Mouse (Mus musculus): ENCODE data around the gene Zscan26.
"Not testable (repeated sequence)": the region's sequence is repeated elsewhere in the genome, so short reads cannot be mapped to it uniquely, and the experiment has no call there.

Zscan26 gene

GRCm38 (mm10) chr13:21427631-21428030, 25.9 kb downstream of the Zscan26 start:
- DNase-seq (ENCODE audit: low read depth, low spot score), result no peak

GRCm38 (mm10) chr13:21423301-21423700, 30.2 kb downstream of the Zscan26 start:
- no peak for DNase-seq (ENCODE audit: low read depth, low spot score)

DNA sequence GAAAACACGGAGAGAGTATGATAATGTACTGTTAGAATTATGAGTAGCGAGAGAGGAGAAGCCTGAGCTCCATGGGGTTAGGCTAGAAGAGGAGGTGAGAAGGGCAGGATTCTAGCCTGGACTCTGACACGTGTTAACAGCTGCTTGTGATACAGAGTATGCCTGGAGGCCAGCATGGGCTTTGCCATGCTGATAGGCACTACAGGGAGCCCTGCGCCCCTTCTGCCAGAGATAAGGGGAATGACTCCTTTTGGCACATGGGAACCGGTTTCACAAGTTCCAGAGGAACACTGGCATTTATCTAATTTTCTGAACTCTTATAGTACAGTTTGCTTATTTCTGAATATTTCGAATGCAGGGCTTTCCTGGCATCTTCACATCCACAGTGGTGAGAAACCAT, 34.7 kb downstream of the Zscan26 start:
- DNase-seq (ENCODE audit: low read depth, low spot score), result no peak

- DNase-seq (ENCODE audit: low read depth, low spot score), result no peak
These were observed 36.1 kb downstream of the Zscan26 start for GRCm38 (mm10) chr13:21417298-21418010.

GRCm38 (mm10) chr13:21415750-21416149, 37.8 kb downstream of the Zscan26 start:
- no peak for DNase-seq (ENCODE audit: low read depth, low spot score)

DNA sequence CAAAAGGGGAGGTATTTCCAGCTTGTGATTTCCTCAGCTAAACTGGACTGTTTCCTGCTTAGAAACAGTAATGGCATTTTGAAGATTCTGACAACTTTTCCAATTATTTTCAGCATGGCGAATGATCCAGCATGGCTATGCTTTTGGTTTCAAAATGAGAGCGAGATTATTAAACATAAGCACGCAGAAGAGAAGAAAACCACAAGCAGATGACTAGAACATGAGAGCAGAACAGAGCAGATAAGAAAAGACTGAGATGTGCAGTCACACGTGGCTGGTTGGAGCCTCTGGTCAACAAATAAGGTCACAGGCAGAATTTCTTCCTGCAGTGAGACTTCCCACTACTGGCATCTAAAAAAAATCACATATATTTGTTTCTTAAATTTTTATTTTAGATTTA, 38.3 kb downstream of the Zscan26 start:
- no peak for DNase-seq (ENCODE audit: low read depth, low spot score)

GRCm38 (mm10) chr13:21414231-21415212, 39.0 kb downstream of the Zscan26 start:
- DNase-seq (ENCODE audit: low read depth, low spot score), result no peak

DNA sequence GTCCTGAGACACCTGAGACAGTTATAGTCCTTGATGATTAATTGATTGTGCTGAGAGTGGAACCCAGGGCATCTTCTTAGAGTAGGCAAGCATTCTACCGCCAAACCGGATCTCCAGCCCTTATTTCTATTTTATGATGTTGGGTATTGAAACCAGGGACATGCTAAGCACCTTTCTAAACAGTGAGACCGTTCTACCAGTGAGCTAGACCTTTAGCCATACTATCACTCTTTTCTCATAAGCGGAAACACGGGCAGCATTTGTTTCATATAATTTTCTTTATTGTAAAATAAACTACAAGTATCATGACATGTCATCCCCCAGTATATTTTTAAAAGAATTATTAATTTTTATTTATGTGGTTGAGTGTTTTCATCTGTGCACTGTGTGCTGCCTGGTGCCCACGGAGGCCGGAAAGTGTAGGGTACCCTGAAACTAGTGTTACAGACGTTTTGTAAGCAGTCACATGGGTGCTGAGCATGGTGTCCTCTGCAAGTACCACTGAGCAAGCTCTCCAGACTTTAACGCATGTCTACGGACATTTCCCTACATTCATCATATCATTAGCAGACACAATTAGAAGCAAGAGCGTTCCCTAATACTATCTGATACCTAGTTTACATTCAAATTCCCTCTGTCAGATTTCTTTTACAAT, 44.6 kb downstream of the Zscan26 start:
- no peak for DNase-seq (ENCODE audit: low read depth, low spot score)

GRCm38 (mm10) chr13:21407969-21408804, 45.3 kb downstream of the Zscan26 start:
- peak; percentile 81 for DNase-seq (ENCODE audit: low read depth, low spot score)

GRCm38 (mm10) chr13:21407341-21407740, 46.2 kb downstream of the Zscan26 start:
- no peak for DNase-seq (ENCODE audit: low read depth, low spot score)

DNA sequence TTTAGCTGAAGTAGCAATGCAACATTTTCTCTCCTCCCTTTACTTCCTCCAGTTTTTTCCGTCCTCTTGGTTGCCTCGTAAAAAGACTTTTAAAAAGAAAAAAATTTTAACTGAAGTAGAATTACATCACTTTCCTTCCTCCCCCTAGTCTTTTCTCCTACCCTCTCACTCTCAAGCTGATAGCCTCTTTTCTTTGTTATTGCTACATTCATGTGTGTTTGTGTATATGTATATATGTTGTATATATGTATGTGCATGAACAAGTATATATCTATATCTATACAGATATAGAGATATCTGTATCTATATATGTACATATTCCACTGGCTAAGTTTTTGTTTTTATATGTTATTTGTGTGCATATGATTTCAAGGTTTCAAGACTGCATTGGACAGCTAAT, 50.7 kb downstream of the Zscan26 start:
- no peak for DNase-seq (ENCODE audit: low read depth, low spot score)

DNA sequence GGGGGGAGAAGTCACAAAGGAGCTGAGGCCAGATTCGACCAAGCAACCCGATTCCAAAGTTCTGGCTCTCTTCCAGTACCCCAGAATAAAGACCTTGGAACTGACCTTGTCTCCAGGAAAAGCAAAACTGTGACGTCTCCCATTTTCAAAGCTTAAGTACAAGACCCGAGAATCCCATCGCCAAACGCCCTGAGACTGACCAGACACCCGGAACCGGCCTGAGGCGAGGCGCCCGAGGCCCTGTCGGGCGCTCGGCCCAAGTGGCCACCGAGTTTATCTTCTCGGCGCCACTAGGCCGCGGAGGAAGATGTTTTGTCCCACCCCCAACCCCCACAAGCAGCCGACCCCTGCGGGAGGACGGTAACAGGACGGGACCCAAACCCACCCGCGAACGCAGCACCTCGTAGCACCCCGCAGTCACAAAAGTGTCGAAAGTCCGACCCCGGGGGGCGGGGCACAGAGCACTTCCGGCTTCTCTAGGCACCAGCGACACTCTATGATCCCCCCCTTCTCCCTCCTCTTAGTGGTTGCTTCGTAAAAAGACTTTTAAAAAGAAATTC, 51.2 kb downstream of the Zscan26 start, which contains the start of gene Zkscan3:
Gene Zkscan3, minus strand, starts transcription at position 469 of the 560 bp plus-strand sequence.
- DNase-seq (ENCODE audit: low read depth, low spot score), result peak; percentile 74

DNA sequence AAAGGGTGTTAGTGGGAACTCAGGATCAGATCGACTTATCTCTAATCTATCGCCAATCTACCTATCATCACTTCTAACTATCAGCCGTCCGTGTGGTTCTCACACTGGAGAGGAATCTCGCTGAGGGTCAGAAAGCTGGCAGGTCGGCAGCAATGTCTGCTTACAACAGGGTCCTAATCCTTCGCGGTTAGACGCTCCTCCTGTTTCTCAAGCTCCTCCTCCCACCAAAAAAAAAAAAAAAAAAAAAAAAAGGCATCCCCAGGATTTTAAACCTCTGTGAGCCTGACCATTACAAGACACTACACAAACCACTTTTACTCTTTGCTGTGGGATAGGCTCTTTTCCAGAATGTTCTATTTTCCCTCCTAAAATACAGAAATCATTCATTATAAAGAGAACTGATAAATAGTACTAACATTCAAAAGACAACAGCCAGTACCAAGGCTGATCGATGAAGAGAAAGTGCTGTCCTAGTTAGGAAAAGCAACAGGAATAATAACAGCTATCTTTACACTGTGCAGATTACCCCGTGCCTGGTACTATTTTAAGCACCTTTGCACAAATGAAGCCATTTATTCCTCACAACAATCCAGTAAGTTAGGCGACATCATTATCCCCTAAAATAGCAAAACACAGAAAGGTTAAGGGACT, 51.8 kb downstream of the Zscan26 start:
- peak; percentile 31 for DNase-seq (ENCODE audit: low read depth, low spot score)

GRCm38 (mm10) chr13:21401166-21401565, 52.4 kb downstream of the Zscan26 start:
- no peak for DNase-seq (ENCODE audit: low read depth, low spot score)

GRCm38 (mm10) chr13:21397486-21397885, 56.0 kb downstream of the Zscan26 start:
- no peak for DNase-seq (ENCODE audit: low read depth, low spot score)

GRCm38 (mm10) chr13:21396048-21396447, 57.5 kb downstream of the Zscan26 start:
- DNase-seq (ENCODE audit: low read depth, low spot score), result not testable (repeated sequence)

GRCm38 (mm10) chr13:21395623-21396022, 57.9 kb downstream of the Zscan26 start:
- no peak for DNase-seq (ENCODE audit: low read depth, low spot score)

DNA sequence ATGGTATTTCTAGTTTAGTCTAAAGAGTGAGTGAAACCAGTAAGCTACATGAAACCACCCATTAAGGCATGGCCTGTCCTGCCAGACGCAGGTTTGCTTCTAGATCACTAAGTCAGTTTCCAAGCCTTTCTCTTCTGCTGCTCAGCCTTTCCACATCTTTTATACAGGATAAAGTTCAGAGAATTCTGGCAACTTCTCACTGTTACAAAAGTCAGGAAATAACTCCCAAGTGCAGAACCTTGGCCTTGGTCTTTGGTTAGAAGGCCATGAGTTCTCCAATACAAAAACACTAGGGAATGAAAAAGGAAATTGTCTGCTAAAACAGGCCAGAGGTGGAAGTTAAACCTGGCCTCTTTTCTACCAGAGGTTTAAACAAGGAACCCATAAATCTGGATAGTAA, 58.3 kb downstream of the Zscan26 start:
- no peak for DNase-seq (ENCODE audit: low read depth, low spot score)

Measured in forelimb bud, embryonic 11.5 days (tissue).